Mouse (Mus musculus) thymus, adult 2 months (tissue): ENCODE results near the gene Diaph2. TPM values are rescaled to one million over a fixed set of nuclear protein-coding genes. Genes with fewer than 3 reads are reported as not detected.
"Not testable (repeated sequence)": the region's sequence is repeated elsewhere in the genome, so short reads cannot be mapped to it uniquely, and the experiment has no call there.

Experiments used
- DNase-seq: peaks from one replicate; pipeline ENCODE4 v3.0.0; 2021
- H3K27ac ChIP-seq: fragments of 200-500 bp; 2 replicates; pipeline ENCODE4 v1.5.1; 2012; ENCODE audit warnings: low read length, control low read depth; ENCODE audit not compliant: control insufficient read depth, insufficient read depth
- H3K27me3 ChIP-seq: fragments of 200-500 bp; 2 replicates; pipeline ENCODE4 v1.6.1; 2012; ENCODE audit warnings: mild to moderate bottlenecking, low read length, moderate library complexity, mixed read lengths; ENCODE audit not compliant: control insufficient read depth, insufficient read depth
- H3K36me3 ChIP-seq: fragments of 200-500 bp; 2 replicates; pipeline ENCODE4 v1.6.1; 2012; ENCODE audit warnings: mild to moderate bottlenecking, low read length, moderate library complexity; ENCODE audit not compliant: control insufficient read depth, insufficient read depth
- H3K4me1 ChIP-seq: fragments of 200-500 bp; replicated peaks from 2 replicates; pipeline ENCODE4 v1.6.1; 2012; ENCODE audit warnings: low read length; ENCODE audit not compliant: control insufficient read depth, insufficient read depth
- H3K4me3 ChIP-seq: fragments of 200-500 bp; 2 replicates; pipeline ENCODE4 v1.5.1; 2012; ENCODE audit warnings: mild to moderate bottlenecking, low read length, control low read depth, moderate library complexity; ENCODE audit not compliant: control insufficient read depth, insufficient read depth
- CTCF ChIP-seq: fragments of 200-500 bp; IDR thresholded peaks from 2 replicates; pipeline ENCODE4 v1.5.1; 2012; ENCODE audit warnings: mild to moderate bottlenecking, control low read depth, low read length, moderate library complexity, borderline replicate concordance; ENCODE audit not compliant: control insufficient read depth, poor library complexity, insufficient read depth; ENCODE audit errors: extremely low read depth
- POLR2A ChIP-seq: fragments of 200-500 bp; IDR thresholded peaks from 2 replicates; pipeline ENCODE4 v1.6.1; 2012; ENCODE audit warnings: mild to moderate bottlenecking, low read length, control low read depth, moderate library complexity; ENCODE audit not compliant: control insufficient read depth, poor library complexity, insufficient read depth; ENCODE audit errors: extremely low read depth
- WGBS: fragments of 180-500 bp; shearing (Covaris S2); methylation state at CpG from one replicate; pipeline ENCODE4 v1.1.7; 2018; 5-methylcytosine and 5-hydroxymethylcytosine counted together
- polyA plus RNA-seq: library from polyadenylated mRNA; depleted of rRNA; stranded (reverse); fragments of >200 nt; gene quantifications from 2 replicates; pipeline ENCODE4 v1.2.3, GENCODE M21; 2012

Diaph2 gene
- polyA plus RNA-seq, 1 experiment = 3.5 TPM

GRCm38 (mm10) chrX:130173126-130173525, 423.6 kb downstream of the Diaph2 start:
- Histone ChIP-seq H3K27me3 (no peaks in the 10 kb centered on the region), H3K36me3 (no peaks in the 10 kb centered on the region), H3K4me1 (no peaks in the 10 kb centered on the region), H3K4me3 (no peak overlapping the region), H3K27ac (no peak overlapping the region)
- WGBS = 97% methylated on average over 2 of the region's 2 CpGs
- DNase-seq = no peak
- TF ChIP-seq POLR2A (no peak), CTCF (no peak)

- DNase-seq = no peak
- Histone ChIP-seq H3K27me3 (no peaks in the 10 kb centered on the region), H3K4me3 (no peak overlapping the region), H3K27ac (no peak overlapping the region), H3K4me1 (no peaks in the 10 kb centered on the region), H3K36me3 (no peaks in the 10 kb centered on the region)
- TF ChIP-seq POLR2A (no peak), CTCF (no peak)
- WGBS = 10% methylated on average over 1 of the region's 1 CpGs
Measured at GRCm38 (mm10) chrX:130187891-130188290, 438.3 kb downstream of the Diaph2 start.

- no peak for DNase-seq
- H3K4me3 ChIP-seq = no peak overlapping the region
- no peaks in the 10 kb centered on the region for H3K36me3 ChIP-seq
- H3K4me1 ChIP-seq = no peaks in the 10 kb centered on the region
- H3K27me3 ChIP-seq = no peaks in the 10 kb centered on the region
- 36% methylated on average over 2 of the region's 2 CpGs for WGBS
- no peak overlapping the region for H3K27ac ChIP-seq
- TF ChIP-seq CTCF (no peak), POLR2A (no peak)
Measured at GRCm38 (mm10) chrX:130188449-130188848, 438.9 kb downstream of the Diaph2 start.

DNA sequence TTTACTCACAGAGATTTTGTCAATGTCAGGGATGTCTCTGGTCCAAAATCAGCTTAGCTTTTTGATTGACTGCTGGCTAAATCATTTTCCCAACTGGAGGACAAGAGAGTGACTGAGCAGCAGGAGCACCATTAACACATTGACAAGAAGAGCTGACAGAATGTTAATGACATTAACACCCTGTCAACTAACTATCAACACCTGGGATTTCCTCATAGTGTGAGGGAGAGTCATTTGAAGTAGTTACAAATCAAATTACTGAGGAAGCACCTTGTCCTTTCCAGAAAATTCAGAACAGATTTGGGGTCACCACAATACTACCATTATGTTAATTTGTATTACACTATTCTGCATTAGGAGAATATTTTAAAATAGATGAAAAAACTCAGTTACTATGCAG, 439.7 kb downstream of the Diaph2 start:
- H3K36me3 ChIP-seq = no peaks in the 10 kb centered on the region
- no peak for TF ChIP-seq CTCF
- TF ChIP-seq POLR2A = no peak
- DNase-seq = no peak
- no peaks in the 10 kb centered on the region for H3K4me1 ChIP-seq
- no peak overlapping the region for H3K27ac ChIP-seq
- H3K4me3 ChIP-seq = no peak overlapping the region
- H3K27me3 ChIP-seq = no peaks in the 10 kb centered on the region

DNA sequence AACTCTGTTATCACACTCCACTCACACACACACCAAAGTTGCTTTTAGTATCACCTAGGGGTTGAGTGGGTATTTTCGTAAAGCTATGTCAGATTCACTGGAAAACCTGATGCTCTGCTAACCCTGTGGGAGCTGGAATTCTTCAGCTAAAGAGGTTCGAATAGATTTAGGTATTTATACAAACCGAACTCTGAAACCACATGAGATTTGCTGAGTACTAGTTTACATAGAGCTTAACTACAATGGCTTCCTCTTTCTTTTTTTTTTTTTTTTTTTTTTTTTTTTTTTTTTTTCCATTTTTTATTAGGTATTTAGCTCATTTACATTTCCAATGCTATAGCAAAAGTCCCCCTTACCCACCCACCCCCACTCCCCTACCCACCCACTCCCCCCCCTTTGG, 447.9 kb downstream of the Diaph2 start:
- H3K27ac ChIP-seq, DNase-seq, H3K36me3 ChIP-seq, H3K27me3 ChIP-seq, H3K4me1 ChIP-seq, H3K4me3 ChIP-seq: not testable (repeated sequence)
- 81% methylated on average over 3 of the region's 3 CpGs for WGBS

DNA sequence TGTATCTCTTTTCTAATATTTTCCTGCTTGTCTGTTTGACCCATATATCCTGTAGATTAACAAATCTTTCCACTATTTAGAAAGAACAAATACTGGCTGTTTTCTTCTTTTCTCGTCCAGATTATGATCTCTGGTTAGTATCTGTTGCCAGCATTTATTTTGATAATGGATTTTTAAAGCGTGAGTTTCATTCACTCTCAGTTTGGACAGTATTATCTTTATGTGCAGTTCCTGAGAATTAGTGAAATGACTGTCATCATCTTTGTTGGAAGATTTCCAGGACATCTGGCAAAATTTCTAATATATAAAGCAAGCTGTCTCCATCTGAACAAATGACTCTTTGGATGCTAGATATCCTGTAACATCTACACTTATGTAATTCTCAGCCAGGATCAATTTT, 455.7 kb downstream of the Diaph2 start:
- no peak overlapping the region for H3K4me3 ChIP-seq
- 60% methylated on average over 2 of the region's 2 CpGs for WGBS
- no peaks in the 10 kb centered on the region for H3K4me1 ChIP-seq
- no peaks in the 10 kb centered on the region for H3K27me3 ChIP-seq
- TF ChIP-seq POLR2A (no peak), CTCF (no peak)
- H3K27ac ChIP-seq = no peak overlapping the region
- no peaks in the 10 kb centered on the region for H3K36me3 ChIP-seq
- no peak for DNase-seq

- Histone ChIP-seq H3K4me1 (no peaks in the 10 kb centered on the region), H3K27me3 (no peaks in the 10 kb centered on the region), H3K27ac (no peak overlapping the region), H3K36me3 (no peaks in the 10 kb centered on the region), H3K4me3 (no peak overlapping the region)
- DNase-seq = no peak
- TF ChIP-seq CTCF (no peak), POLR2A (no peak)
- 63% methylated on average over 4 of the region's 4 CpGs for WGBS
Measured at GRCm38 (mm10) chrX:130212227-130212626, 462.7 kb downstream of the Diaph2 start.

- 7% methylated on average over 4 of the region's 4 CpGs for WGBS
- H3K36me3 ChIP-seq = no peaks in the 10 kb centered on the region
- TF ChIP-seq POLR2A (no peak), CTCF (no peak)
- DNase-seq = no peak
- no peaks in the 10 kb centered on the region for H3K4me1 ChIP-seq
- no peaks in the 10 kb centered on the region for H3K27me3 ChIP-seq
- H3K4me3 ChIP-seq = no peak overlapping the region
- no peak overlapping the region for H3K27ac ChIP-seq
Measured at GRCm38 (mm10) chrX:130212759-130213158, 463.2 kb downstream of the Diaph2 start.
